Mouse (Mus musculus): ENCODE measurements at regions not wholly inside any gene's neighbourhood (a gene's known extent, or its start where the extent isn't known, plus 50 kb on each side); places are given as distances from the start of the nearest gene placed in this dataset.

GRCm38 (mm10) chr4:81217979-81218378 lies 224.6 kb downstream of the Mpdz start:
- TF ChIP-seq POLR2A (IDR thresholded peaks at IDR 0.05; ENCODE audit: borderline replicate concordance, low read depth, low read length) (no peak), CTCF (IDR thresholded peaks at IDR 0.05; ENCODE audit: low read depth, low read length) (no peak)
